Mouse (Mus musculus): Measurements from ENCODE around the gene Arsa. TPM values are rescaled to one million over a fixed set of nuclear protein-coding genes. Genes with fewer than 3 reads are reported as not detected.

Arsa gene
- 10 to 100 TPM; 30.0 to 31.1 TPM for total RNA-seq (2021)
- long read RNA-seq, partial matches to known transcripts, result 11 of 17 reads
- long read RNA-seq, other reads (novel, unspliced or antisense), result 5 of 17 reads

GRCm38 (mm10) chr15:89477091-89477491 is at the start of gene Arsa:
TSS of gene Arsa (minus strand) at chr15:89477425.
- no peak for DNase-seq (ENCODE audit: low spot score in 2 of 2)

GRCm38 (mm10) chr15:89526776-89527325 is 49.6 kb upstream of the Arsa start:
- DNase-seq (ENCODE audit: low spot score in 2 of 2), result no peak

DNA sequence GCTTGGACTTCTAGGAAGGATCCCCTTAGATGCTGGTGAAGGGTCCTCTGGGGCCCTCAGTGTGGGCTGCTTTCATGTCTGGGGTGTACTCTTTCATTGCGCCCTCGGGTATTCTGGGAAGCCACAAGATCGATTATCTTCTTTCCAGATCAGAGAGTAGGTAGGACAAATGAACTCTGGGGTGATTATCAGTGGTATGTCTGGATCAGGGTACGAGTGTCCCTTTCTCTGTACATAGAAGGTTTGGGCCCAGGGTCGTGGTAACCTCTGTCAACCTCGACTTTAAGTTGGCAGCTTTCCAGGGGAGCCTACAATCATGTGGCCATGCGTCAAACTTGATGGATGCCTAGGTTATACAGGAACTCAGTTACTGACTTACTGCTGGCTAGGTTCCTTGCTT is 48.7 kb upstream of the Arsa start:
- DNase-seq (ENCODE audit: low spot score in 2 of 2), result no peak

- no peak for DNase-seq (ENCODE audit: low spot score in 2 of 2)
Measured at GRCm38 (mm10) chr15:89525464-89525863, 48.2 kb upstream of the Arsa start.

- no peak for DNase-seq (ENCODE audit: low spot score in 2 of 2)
Measured at GRCm38 (mm10) chr15:89524611-89525415, 47.6 kb upstream of the Arsa start.

DNA sequence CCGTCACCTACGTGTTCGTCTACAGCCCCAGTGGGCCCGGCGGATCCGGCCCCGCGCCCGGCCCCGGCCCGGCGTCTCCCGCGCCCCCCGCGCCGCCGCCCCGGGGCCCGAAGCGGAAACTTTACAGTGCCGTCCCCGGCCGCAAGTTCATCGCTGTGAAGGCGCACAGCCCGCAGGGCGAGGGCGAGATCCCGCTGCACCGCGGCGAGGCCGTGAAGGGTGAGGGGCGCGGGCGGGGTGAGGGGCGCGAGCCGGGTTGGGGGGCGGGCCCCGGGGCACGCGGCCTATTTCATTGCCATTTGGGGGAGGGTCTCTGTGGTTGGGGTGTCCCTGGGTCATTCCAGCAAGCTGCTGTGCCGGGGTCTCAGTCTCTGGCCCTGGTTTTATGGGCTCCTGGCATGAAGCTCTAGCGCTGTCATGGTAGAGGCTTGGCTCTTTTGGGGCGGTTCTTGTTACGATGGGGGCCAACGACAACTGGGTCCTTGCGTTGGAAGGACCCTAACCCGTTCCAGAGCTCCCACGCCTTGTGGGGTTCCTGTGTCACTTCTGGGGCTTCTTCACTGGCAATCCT is 46.9 kb upstream of the Arsa start:
- DNase-seq (ENCODE audit: low spot score in 2 of 2), result no peak

DNA sequence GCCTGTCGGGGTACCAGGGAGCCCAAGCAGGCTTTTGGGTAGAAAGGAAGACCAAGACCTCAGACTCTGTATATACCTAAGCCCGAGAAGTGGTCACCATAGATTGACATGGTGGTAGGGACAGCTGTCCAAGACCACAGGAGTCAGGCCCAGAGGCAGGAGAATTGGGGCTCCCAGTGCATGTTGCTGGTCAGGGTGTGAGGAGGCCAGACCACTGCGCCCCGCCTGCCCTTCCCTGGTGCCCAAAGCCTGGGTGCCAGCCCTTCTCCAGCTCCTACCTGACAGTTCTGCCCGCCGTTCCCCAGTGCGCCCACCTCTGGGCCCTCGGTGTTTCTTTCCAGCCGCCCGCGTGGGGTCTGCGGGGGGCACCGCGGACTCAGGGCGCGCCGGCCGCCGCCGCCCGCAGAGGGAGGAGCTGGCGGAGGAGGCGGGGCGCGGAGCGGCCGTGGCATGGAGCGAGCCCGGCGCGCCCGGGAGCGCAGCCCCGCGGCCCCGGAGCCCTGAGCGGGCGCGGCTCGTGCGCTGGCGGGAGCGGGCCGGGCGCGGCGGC is 46.1 kb upstream of the Arsa start:
- DNase-seq (ENCODE audit: low spot score in 2 of 2), result no peak

GRCm38 (mm10) chr15:89522566-89523282 is 45.5 kb upstream of the Arsa start:
- no peak for DNase-seq (ENCODE audit: low spot score in 2 of 2)

GRCm38 (mm10) chr15:89521951-89522350 is 44.7 kb upstream of the Arsa start:
- no peak for DNase-seq (ENCODE audit: low spot score in 2 of 2)

GRCm38 (mm10) chr15:89512679-89513078 is 35.5 kb upstream of the Arsa start:
- DNase-seq (ENCODE audit: low spot score in 2 of 2), result no peak

DNA sequence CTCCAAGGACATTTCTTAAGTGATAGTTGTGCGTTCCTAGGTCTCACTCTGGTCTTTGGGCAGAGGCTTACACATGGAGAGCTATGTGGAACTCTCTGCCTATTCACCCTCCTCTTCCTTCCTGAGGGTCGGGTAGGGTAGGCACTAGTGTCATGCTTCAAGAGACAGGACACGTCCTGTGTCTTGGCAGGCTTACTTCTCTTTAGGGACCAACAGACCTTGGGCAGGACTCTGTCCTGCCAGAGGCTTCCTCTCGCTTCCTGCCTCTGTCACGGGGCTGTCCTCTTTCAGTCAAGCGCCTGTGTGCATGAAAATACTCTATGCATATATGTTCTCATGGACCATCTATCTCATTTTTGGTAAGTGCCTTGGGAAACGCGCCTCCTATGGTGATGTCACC is 30.5 kb upstream of the Arsa start:
- DNase-seq (ENCODE audit: low spot score in 2 of 2), result no peak

DNA sequence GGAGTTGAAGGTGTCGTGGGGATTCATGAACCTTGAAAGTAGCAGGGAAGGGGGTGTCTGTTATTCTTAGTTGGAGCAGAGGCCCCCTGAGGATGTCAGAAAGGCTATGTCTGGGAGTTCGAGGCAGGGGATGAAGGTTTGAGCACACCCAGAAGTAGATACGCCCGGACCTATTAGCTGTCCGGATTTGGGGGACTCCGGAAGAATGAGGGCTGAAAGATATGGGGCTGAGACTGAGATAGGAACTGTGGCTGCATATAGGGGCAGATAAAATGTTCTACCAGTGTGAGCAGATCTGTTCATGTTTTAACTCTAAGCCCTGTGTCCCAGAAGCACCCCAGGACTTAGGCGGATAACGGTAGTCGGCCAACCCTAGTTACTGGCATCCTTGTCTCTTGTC is 27.6 kb upstream of the Arsa start:
- DNase-seq (ENCODE audit: low spot score in 2 of 2), result no peak

DNA sequence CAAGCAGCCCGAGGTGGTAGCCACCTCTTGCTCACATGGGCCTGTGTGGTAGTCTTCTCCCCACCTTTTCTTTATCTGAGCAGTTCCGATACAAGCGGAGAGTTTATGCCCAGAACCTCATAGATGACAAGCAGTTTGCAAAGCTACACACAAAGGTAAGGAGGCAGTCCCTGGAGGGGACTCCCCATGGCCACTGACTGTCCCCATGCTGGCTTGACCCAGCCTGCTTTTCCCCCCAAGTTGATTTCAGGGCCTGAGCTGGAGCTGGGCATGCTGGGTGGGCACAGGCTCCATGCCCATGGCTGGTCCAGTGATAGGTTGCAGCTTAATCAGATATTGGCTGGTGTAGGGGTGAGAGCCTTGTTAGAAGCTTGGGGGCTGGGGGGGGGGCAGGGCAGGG is 24.1 kb upstream of the Arsa start:
- no peak for DNase-seq (ENCODE audit: low spot score in 2 of 2)

DNA sequence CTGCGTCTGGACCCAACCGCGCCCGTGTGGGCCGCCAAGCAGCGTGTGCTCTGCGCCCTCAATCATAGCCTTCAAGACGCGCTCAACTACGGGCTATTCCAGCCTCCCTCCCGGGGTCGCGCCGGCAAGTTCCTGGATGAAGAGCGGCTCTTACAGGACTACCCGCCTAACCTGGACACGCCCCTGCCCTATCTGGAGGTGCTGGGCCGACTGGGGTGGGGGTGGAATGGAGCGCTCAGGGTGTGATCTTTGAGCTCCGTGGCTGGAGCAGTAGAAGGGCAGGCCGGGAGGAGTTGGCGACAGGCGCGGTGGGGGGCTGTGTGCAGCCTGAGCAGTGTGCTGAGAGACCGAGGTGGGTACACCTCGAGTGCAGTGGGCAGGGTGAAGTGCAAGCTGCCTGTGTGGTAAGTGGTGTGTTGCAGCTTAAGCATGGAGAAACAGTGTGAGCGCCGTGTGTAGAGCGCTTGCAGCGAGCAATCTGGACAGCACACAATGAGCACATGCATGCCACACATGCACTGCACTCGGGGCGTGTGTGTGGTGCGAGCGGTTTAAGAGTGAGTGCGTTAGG is 23.1 kb upstream of the Arsa start:
- DNase-seq (ENCODE audit: low spot score in 2 of 2), result no peak

DNA sequence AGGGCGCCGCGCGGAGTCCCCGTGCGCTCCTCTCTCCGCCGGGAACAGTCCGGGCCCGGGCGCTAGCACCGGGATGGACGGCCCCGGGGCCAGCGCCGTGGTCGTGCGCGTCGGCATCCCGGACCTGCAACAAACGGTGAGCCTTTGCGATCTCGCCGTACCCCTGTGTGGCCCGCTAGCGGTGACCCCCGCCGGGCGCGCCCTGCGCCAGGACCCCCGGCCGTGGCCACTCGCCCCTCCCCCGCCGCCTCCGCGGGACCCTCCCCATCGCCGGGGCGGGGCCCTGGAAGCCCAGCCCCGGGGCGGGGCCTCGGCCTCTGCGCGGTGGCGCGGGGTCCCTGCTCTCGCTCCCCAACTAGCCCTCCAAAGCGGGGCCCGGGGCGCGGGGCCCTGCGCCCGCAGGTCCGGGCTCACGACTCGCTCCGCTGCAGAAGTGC is 22.6 kb upstream of the Arsa start:
- DNase-seq (ENCODE audit: low spot score in 2 of 2), result peak; percentile 74 to 85

GRCm38 (mm10) chr15:89498961-89499688 is 21.9 kb upstream of the Arsa start, which contains the start of gene Shank3:
TSS of gene Shank3 (plus strand) at chr15:89499623.
- DNase-seq (ENCODE audit: low spot score in 2 of 2), result peak; percentile 53 to 59

- DNase-seq (ENCODE audit: low spot score in 2 of 2), result peak; percentile 74 to 82
Measured at GRCm38 (mm10) chr15:89498049-89498960, 21.1 kb upstream of the Arsa start.

DNA sequence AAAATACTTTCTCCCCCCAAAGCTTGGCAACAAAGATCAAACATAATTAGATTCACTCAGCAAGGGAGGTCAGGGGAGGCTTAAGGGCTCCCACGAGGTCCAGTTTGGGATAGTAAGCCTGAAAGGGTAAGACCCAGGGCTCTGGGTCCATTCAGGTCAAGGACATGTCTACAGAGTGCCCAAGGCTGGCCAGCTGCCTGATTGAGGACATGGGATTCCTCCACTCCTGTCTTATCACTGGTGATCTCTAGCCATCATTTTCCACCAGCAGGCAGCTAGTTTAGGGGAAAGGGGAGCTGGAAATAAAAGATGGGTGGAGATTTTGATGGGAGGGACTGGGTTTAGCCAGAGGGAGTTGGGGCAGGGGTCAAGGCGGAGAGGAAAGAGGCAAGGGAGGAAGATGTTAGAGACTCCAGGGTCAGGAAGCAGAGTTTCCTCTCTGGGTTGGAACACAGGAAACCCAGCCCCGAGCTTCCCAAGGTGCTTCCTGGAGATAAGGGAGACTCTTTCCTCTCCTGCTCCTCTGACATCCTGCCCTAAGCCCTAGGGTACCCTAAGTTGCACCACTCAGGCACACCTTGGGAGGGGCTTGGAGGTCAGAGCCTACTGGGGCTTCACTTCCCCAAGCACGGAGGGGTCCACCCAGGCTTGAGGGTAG is 20.3 kb upstream of the Arsa start:
- no peak for DNase-seq (ENCODE audit: low spot score in 2 of 2)

GRCm38 (mm10) chr15:89496841-89497240 is 19.6 kb upstream of the Arsa start:
- DNase-seq (ENCODE audit: low spot score in 2 of 2), result no peak

All from layer of hippocampus, postnatal 10 days (tissue).